Mouse (Mus musculus) spleen, adult 12 weeks (tissue): ENCODE data around the gene AC134908.4.
A peak's percentile ranks its signal among the peaks of the same experiment; 100 is the strongest.

Source experiments
- DNase-seq: peaks from one replicate; pipeline ENCODE4 v3.0.0; 2022; ENCODE audit warnings: low spot score

Gene AC134908.4

DNA sequence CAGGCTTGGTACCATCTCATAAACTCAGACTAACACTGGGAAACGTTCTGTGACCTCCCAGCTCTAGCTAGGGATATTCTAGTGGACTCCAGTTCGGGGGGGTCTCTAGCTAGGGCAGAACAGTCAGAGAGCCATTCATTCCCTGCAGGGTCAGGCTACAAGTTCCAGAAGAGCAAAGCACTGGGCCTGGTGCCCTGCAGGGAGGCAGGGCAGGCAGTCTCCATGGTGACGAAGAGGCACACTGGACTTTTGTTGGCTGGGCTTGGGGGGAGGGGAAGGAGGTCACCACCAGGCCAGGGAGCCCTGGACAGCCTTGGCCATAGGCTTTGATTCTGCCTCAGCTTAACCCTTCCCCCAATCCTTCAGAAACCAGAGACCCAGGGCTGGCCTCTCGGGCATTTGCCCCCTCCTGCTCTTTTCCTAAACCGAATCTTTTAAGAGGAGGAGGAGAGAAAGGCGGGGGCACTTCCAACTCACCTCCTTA lies at the start of gene AC134908.4:
AC134908.4 (minus strand) TSS at position 51 of the 484 bp plus-strand sequence.
- DNase-seq: no peak

DNA sequence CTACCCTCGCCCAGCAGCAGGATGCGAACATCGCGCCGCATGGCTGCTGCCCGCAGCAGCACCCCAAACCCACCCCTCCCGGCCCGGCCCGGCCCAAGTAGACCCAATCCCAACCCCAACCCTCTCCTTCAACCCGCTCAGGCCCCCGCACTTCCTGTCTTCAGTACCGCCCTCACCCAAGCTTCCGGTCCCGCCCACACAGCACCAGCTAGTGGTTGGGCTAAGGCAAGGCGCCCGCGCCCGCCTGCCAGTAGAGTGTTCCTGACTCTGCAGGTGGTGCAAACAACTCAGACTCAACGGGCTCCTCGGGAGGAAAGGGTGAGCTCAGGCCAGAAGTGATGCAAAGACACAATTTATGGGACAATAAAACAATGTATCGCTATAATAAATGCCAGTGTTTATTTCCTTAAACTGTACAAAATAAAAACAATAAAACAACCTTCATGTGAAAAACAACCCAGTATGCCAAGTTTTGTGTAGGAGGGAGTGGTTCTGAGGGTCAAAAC lies 49.0 kb upstream of the AC134908.4 start, which contains the start of gene Rhot2:
Rhot2 (minus strand) TSS at position 456 of the 506 bp plus-strand sequence.
- peak; percentile 86 for DNase-seq

- peak; percentile 44 for DNase-seq
These were observed 48.4 kb upstream of the AC134908.4 start for GRCm38 (mm10) chr17:25843636-25844395.

DNA sequence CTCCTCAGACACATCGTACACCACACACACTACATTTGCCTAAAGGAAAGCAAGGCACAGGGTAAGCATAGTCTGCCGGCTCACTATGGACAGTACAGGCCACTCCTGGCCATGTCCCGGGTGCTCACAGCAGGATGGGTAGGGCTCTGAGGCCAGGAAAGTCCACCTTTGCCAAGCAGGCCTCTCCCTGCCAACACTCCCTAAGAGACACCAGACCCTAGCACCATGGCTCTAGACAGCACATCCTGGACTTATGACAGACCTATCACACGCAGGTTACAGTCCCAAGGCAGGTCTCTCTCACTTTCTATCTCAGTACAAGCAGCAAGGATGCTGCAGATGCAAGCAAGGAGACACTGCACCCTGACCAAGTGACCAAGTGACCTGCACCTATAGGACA lies 47.7 kb upstream of the AC134908.4 start:
- DNase-seq: no peak

DNA sequence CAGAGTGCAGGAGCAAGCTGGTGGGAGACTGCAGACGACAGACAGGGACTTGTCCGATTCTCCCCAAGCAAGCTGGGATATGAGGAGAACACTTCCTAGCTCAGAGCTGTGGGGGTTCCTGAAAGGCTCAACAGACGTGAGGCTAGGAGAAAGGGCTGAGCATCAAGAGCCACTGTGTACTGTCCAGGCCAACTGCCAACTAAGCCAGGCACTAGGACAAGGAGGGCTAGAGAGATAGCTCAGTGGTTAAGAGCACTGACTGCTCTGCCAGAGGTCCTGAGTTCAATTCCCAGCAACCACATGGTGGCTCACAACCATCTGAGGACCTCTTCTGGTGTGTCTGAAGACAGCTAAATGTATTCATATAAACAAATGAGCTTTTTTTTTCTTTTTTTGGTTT lies 47.0 kb upstream of the AC134908.4 start:
- no peak for DNase-seq

GRCm38 (mm10) chr17:25841117-25841880 lies 45.8 kb upstream of the AC134908.4 start, which contains the start of gene Gm20683:
TSS of gene Gm20683 (minus strand) at chr17:25841763.
- no peak for DNase-seq

DNA sequence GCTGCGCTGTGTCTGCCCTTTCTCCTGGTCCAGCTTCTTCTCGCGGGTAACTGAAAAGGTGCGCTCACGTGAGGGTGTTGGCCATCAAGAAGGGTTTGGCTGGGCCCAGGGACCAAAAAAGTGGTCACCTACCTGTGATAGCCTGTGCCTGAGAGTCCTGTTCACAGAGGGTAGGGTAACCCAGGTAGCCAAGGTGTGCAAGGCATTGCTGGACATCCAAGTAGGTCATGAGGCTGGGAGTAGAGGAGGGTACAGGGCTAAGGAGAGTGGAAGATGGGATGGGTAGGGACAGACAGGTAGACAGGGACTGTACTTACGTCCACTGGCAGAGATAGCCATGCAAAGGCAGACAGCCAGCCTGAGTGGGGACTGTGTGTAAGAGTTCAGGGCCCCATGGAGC lies 45.1 kb upstream of the AC134908.4 start:
- no peak for DNase-seq

DNA sequence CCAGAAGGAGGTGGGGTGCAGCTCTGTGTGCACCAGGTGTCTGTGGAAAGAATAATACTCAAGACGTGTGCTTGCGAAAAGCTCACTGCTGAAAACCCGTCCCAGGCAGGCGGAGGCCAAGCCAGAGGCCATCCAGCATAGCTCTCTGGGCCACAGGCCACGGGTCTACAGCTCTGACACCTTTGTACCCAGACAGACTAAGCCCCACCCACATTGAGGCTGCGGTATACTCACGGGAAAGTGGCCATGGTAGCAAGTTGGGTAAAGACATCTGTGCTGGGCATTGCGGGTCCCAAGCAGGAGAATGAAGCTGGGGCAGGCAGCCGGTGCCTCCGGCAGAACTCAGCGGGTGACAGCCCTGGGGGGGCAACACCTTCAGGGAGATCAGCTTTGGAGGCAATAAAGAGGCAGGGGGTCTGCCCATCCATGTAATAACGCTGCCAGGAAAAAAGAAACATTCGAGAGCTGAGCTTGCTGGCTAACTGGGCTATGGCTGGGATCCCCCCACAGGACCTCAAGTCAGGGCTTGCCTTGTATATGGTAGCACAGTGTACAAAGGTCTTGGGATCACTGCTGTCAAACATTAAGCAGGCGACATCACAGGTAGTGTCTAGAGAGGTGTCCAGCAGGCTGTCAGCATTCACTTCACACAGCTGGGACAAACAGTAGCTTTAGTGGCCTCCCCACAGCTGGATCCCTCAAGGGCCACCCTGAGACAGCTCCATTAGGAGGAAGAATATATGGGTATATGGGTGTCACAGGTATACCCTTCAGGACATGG lies 44.2 kb upstream of the AC134908.4 start:
- DNase-seq: no peak

- DNase-seq: no peak
These were observed 43.4 kb upstream of the AC134908.4 start for GRCm38 (mm10) chr17:25838904-25839303.

GRCm38 (mm10) chr17:25837533-25837932 lies 42.1 kb upstream of the AC134908.4 start:
- no peak for DNase-seq

DNA sequence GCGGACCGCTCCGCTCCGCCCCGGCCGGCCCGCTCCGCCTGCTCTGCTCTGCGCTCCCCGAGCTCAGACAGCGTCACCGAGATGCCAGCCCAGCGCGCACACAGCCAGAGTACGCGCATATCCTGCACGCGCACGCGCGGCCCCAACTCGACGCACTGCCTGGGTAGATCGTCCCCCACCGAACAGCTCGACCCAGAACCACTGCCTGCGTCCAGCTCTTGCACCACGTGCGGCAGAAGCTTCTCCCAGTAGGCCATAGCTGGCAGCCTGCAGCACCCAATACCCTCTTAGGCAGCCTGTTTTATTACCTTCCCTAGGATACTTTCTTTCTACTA lies 41.6 kb upstream of the AC134908.4 start, which contains the start of gene Rhbdl1:
Rhbdl1 (minus strand) TSS at position 220 of the 335 bp plus-strand sequence.
- no peak for DNase-seq

DNA sequence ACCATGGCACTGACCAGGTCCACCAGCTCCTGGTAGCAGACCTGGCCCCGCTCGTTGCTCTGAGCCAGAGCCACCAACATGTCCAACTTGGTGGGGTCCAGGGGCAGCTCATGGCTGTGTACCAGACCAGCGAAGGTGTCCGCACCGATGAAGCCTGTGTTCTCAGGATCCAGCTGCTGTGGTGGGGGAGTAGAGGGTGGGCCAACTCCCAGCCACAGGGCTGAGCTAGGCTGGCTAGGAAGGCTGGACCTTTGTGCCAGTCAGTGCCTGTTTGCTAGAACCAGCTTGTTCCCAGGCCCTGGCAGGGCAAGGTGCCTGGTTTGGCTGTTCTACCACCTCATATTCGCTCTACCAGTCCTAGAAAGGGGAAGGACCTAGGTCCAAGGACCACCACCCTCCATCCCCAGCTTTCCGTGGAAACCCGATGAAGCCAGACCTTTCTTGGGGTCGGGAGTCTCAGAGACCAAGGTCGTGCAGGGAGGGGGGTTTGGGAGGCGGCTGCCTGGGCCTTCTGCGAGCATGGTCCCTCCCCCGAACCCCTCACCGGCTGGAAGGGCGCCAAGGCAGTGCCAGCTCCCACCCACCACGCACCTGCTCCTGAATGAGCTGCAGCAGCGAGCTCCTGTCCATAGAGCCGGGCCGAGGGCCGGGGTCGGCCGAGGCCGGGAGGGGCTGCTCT lies 41.1 kb upstream of the AC134908.4 start:
- no peak for DNase-seq

DNA sequence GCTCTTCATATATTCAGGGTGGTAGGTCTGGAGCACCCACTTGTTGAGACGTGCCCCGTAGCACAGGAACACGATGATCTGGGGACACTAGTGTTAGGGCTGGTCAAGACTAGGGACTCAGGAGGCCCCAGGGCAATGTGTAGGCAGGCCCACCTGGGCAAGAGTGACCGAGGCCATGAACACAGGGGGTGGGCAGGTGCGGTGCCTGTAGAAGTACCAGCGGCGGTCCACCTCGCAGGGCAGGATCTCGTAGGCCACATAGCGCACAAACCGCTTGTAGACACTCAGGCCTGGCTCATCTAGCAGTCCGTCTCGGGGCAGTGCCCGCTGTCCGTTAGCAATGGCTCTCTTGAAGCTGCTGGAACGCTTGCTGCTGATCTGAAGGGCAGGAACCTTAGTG lies 40.4 kb upstream of the AC134908.4 start:
- DNase-seq: no peak

- no peak for DNase-seq
These were observed 39.8 kb upstream of the AC134908.4 start for GRCm38 (mm10) chr17:25835301-25835700.

DNA sequence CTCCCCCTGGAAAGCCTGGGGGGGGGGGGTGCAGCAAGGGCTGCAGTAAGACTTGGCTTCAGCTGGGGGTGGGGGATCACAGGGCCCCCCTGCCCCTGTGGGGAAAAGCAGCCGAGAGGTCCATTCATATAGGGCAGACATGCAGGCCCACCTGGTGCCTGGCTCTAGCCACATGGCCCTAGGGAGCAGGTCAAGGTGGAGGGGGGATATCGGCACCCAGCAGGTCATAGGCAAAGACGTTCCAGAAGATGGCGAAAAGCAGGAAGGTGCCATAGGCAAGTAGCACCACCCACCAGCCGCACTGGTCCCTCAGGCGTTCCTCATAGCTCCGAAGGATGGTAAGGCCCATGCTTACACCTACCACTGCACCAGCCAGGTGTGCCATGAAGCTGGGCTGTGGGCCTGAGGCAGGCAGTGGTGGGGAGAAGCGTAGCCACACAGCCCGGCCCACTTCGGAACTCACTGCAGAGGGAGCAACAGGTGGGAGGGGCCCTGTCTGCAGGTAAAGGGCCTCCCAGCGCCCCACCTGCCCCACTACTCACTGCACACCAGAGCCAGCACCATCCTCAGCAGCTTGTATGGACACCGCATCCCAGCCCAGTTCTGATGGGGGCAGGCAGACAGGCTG lies 39.2 kb upstream of the AC134908.4 start:
- DNase-seq: no peak

- DNase-seq: no peak
These were observed 38.6 kb upstream of the AC134908.4 start for GRCm38 (mm10) chr17:25833961-25834594.

DNA sequence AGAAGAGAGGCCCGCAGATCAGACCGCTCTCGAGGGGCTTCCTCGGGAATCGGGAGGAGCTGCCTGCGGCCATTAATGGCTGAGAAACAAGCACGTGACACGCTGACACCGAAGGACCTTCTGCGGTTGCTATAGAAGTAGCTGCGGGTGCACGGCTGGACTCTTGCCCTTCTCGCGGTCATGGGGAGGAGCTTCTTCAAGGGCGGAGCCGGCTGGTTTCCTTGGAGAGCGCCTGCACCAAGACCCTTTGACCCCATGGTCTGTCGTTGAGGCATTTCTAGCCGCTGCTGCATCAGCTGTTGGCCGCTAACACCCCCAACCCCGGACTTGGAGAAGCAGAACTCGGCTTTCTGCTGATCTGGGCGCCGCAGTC lies 37.8 kb upstream of the AC134908.4 start, which contains the start of gene Stub1:
Stub1 (minus strand) TSS at position 114 of the 373 bp plus-strand sequence.
- no peak for DNase-seq

GRCm38 (mm10) chr17:25832436-25833290 lies 37.2 kb upstream of the AC134908.4 start:
- DNase-seq: peak; percentile 96
